Mouse (Mus musculus) regulatory T cell (primary cell): Measurements from ENCODE around the gene Lypd6.

Experiments
- in situ Hi-C: fragments of 300-600 bp; cut with MboI, MseI; formaldehyde crosslinking; loops from one replicate; pipeline ENCODE4 v1.15.1; 2025; ENCODE audit warnings: high pct_unique_total_duplicates

Gene Lypd6

DNA sequence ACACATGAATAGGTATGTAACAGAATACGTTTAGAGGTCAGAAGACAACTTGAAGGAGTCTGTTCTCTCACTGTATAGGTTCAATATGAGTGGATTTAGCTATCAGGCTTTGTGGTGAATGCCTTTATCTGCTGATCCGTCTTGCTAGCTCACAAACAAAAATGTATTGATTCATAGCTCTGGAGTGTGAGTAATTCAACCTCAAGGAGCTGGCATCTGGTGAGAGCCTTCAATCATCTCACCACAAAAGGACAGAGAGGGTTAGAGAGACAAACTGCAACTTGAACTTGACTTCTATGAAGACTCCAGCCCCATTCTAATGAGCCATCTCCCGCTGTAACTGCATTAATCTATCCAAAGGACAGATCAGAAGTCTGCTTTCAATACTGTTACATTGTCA, 40.6 kb downstream of the Lypd6 start:
- in situ Hi-C loops, result no loop called here

DNA sequence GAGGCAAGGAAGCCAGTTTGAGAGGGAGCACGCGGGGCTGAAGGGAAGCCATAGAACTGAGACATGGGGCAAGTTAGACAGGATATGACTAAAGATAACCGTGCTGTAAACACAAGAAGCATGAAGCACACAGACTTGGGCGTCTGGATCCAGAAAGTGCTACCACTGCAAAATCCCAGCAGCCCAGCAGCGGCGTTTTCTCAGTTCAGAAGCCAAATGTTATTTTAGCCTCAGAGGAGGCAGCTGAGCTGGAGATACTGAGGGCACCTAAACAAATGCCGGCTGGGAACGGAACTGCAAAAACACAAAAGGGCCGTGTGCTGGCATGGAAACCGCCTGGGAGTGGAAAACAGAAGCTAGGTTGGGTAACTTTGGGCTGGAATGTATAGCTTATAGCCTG, 43.9 kb downstream of the Lypd6 start:
- in situ Hi-C loops, result no loop called here

DNA sequence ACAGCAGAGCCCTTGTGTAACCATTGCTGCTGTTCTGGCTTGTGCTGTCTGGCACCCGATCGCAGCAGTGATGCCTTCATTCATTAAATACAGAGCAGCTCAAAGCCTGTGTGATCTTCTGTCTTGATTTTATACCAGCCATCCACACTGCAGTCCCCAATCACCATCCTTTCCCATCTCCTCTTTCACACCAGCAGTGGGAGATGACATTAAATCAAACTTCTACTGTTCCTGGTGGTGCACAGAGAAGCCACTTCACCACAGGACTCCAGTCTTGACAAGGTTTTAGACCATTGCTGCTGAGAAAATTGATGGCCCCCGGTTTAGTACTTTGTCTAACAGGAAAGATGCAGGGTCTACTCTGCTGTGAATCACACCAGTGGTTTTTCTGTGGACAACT, 44.9 kb downstream of the Lypd6 start:
- in situ Hi-C loops, result no loop called here

DNA sequence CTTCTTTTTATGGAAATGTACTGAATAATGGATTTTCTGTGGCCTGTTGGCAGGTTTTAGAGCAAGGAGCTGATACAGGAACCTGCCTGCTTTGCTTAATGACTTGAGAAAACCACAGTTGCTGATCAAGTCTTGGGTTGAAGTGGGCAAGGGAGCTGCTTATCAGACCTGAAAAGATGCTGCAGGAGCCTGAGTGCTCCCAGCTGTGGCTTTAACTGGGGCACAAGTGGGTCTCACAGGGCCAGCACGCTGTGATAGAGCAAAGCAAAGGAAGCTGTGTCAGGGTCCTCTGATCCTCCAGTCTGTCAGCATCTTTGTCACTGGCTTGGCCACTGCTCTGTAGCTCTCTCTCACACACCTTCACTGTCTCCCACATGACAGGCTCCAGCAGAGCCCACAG, 45.4 kb downstream of the Lypd6 start:
- in situ Hi-C loops, result no loop called here

DNA sequence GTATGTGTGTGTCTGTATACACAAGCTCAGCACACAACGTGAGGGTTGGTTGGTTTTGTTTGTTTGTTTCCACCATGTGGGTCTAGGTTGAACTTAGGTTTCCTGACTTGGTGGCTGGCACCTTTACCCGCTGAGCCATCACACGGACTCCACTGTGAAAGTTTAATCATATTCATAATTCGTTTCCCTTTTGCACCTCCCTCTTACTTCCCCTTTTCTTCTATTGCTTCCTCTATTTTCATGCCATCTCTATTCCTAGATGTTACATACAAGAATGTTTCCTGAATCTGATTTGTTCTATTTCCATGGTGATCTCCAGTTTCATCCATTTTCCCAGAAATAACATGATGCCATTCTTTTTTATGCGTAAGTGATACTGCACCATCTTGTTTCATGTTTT, 46.2 kb downstream of the Lypd6 start:
- in situ Hi-C loops, result no loop called here

DNA sequence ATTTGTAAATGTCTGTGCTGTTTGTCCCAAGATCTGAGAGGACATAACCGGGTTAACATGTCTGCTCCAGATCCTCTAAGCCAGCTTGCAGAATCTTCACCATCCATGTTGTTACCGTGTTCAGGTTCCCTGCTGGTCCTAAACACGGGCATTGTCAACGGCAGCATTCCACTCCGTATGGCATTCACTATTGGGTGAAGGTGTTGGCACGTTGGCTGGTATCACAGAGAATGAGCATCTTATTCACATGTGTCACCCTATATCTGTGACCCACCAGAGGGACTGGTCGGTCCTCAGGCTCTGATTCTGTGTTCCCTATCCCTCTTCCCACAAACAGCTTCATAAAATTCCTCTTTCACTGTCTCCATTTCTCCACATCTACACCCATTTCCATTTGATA, 52.9 kb downstream of the Lypd6 start:
- in situ Hi-C loops, result no loop called here

DNA sequence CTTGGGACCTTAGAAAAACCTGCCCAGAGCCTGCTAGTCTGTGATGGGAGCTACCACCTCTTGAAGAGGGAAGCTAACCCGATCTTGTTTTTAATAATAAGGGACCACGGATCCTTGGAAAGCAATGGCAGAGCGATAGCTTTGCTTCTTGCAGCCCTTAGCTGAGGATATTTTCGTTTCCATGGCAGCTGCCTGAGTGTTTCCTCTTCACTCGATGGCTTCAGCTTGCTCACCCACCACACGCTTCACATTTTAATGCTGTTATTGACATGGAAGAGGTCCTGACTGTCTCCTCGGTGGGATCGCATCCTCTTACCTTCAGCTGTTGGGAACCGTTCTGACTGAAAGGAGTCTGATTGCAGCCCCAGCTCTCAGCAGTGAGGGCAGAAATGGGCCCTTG, 54.6 kb downstream of the Lypd6 start:
- in situ Hi-C loops, result no loop called here

DNA sequence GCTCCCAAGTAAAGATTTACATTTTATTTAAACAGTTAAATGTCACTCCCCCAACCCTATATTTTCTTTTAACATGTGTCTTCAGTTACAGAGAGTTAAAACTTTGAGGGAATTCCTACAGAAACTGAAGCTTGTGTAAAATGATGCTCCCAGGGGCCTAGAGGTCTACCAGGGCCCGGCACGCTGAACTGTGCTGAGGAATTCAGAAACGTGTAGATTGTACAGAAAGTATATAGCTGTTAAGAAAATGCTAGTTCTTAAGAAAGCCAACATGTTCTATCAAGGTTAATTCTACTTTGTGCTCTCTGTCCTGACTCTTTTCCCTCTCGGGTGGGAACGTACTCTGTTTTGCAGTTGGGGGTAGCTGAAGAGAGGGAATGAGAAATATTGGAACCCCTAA, 57.1 kb downstream of the Lypd6 start:
- in situ Hi-C loops, result no loop called here

DNA sequence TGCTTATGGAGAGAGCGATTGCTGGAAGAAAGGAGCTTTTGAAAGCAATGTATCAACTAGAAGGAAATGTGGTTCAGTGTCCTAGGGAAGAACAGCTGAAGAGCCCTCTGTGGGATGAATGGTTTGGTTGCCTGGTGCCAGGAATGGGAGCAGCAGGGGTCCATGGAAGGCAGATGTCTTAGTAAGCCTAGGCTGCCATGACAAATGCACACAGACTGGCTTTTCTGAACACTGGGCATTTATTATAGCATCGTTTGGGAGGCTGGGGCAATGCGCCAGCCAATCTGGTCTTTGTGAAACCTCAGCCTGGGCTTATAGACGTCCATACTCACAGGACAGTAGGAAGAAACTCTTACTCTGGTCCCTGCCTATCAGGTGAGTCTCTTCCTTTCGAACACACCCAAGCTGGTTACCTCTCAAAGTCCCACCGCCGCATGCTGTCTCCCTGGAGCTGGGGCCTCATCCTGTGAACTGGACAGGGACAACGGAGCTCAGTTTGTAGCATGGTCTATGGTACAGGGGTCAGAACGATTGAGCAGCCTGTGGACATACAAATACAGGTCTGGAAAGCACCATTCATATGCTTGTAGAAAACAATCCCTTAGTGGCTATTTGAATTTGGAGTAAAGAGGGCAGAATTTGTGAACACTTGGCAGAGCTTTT, 61.4 kb downstream of the Lypd6 start:
- in situ Hi-C loops, result no loop called here

DNA sequence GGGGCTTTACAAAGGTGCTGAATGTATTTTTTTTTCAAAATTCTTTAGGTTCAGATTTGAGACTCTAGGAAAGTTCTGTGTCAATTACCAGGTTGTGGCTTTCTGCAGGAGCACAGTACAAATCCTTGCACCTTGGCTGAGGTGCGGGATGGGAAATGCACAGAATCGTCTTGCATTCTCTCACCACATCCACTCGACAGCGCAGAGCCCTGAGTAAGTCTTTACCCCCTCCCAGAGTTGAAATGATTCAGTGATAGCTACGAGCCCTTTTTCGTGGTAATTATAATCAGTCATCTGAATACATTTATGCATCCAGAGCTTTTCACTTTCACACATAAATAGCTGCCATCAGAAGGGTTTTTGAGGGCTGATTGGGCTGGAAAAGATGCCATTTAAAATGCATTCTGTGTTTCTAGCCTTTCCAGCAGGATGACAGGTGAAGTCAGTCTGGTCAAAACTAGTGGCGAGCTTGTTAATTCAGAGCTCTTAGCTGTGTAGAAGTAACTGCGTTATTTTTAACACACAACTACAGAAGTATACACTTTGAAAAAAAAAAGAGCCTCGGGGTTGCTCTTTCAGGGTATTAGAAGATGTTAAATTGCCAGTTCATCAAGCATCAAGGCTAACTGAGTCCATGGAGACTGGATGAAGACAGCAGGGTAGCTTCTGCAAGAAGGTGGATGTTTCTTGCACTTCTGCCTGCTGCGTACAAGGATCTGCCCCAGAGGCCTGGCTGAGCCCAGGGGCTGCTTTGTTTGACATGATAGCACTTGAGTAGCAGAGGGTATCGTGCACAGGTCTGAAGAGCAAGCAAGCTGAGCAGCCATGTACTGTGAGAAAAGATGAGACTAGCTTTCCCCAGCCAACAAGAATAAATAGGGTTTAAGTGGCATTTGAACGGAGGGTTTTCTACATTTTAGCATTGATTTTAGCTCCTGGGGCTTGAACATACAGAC, 62.4 kb downstream of the Lypd6 start:
- in situ Hi-C loops, result no loop called here

DNA sequence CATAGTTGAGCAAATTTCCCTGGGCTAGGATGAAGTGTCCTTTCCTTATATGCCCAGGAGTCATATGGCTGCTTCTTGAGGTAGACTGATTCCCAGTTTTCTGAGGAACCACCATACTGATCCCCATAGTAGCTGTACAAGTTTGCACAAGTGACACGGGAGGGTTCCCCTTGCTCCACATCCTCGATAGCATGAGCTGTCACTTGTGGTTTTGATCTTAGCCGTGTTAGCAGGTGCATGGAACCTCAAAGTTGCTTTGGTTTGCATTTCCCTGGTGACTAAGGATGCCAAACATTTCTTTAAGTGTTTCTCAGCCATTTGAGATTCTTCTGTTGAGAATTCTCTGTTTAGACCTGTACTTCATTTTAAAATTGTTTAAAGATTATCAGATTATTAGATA, 64.4 kb downstream of the Lypd6 start:
- in situ Hi-C loops, result no loop called here

DNA sequence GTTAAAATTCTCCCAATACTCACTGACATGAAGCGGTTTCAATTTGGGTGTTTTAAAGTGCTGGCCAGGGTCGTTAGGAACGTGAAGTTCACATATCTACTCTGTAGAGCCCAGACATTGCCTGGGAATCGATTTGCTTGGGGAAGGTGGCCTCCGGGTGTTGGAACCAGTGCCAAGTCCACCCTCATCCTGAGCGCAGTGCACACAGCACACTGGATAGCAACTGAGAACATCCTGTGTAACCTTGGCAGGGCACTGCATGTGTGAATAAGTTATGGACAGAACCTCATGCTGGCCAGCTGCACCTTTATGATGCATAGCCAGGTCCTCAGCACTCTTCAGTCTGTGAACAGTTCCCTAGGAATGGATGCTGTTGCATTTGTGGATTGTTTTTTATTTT, 77.4 kb downstream of the Lypd6 start:
- in situ Hi-C loops, result loop anchor here (10.0 kb wide), 1 partner anchor 501 kb away; no protein-coding TSS in a partner anchor

DNA sequence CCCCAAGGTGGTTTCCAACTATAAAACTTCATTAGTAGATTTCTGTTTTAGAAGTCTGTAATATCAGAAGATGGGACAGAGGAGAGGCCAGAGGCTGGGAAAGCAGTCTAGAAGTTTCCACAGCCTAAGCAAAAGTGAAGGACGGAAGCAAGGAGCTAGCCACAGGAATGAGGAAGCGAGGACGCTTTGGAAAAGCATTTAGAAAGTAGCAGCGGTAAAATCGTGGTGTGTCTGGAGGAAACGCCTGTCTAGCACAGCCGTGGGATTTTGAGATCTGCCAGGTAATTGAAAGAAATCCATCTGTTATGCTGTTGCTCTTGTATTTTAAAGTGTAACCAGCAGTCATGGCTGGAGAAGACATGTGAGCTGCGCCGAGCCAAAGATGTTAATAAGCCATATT, 81.1 kb downstream of the Lypd6 start:
- in situ Hi-C loops, result loop anchor here (10.0 kb wide), 1 partner anchor 497 kb away; no protein-coding TSS in a partner anchor

DNA sequence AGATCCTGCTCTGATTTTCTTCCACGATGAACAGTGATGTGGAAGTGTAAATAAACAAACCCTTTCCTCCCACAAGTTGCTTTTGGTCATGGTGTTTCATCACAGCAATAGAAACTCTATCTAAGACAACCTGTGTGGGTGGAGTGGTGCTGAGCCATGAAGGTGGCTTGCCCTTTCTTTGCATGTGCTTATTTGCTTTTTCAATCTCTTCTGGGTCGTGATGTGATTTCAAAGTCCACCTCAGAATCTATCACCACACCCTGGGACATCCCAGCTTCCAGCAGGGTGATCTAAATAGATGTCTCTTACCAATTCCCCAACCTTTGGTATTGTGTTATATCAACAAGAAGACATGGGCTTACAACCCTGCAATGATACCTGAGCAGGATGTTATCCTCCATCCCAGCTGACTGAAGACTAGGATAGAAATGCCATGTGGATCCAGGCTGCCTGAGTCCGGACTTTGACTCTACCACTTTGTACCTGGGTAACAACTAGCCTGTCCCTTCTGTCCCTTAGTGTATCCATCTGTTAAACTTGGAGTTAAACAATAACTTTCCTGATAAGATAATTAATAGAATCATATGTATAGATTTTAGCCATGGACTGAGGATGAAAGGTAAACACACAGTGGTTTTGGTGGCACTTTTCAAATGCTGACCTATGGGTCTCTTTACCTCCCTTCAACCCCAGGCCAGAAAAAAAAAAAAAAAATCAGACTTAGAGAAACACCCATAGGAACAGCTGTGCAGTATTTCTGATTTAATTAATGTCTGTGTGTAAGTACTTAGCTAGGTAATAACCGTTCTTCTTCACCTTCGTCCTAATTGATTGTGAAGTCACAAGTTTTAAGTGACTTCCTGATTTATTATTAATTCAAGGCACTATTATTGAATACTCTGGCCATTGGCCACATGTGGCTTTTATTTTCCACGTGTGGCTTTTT, 83.3 kb downstream of the Lypd6 start:
- in situ Hi-C loops, result loop anchor here (10.0 kb wide), 1 partner anchor 495 kb away; no protein-coding TSS in a partner anchor

DNA sequence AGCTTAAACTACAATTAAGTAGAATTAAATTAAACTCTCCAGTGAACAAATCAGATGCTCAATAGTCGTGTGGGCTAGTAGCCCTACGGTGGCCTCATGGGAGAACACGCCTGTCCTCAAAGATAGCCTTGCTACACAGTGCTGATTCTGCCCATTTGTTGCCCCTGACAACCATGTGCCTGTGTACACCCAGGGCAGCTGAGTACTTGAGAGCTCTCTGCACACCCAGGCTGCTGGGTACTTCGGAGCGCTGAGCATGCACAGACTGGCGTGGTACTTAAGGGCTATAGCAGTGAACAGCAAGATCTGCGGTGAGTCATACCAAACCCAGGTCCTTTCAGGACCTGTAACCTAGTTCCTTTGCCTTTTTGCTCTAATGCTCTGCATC, 84.0 kb downstream of the Lypd6 start:
- in situ Hi-C loops, result no loop called here

DNA sequence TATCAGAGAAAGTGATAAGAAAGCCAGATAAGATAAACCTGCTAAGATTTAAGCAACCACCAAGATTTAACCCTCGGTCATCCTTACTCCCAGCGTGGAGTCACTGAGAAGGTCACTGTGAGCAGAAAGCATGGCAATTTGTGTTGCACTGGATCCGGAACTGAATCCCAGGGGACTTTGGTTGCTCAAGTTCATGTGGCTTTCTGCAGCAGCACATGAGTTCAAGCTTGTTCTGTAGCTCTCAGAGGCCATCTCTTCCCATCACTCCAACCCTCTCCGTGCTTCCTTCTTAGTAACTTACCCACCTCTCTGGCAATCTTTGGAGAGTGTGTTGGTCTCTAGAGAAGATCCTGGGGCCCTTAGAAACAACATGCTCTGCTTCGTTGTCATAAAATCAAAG, 84.6 kb downstream of the Lypd6 start:
- in situ Hi-C loops, result no loop called here

DNA sequence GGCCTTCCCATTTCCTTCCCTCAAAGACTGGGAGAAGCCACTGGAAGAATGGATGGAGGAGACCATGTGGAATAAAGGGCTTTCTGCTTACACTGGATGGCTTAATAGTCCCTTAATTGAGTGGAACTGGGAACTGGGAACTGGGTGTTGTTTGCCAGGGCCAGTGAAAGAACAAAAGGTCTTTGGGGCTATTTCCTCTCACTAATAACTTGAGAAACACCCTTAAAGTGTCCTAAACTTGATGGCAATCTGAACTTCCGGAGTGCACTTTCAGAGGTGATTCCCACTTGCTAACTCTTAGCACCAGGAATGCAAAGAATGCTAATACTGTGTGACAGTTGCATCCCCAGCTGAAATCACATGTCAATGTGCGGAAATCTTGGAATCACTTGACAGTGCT, 85.2 kb downstream of the Lypd6 start:
- in situ Hi-C loops, result no loop called here

DNA sequence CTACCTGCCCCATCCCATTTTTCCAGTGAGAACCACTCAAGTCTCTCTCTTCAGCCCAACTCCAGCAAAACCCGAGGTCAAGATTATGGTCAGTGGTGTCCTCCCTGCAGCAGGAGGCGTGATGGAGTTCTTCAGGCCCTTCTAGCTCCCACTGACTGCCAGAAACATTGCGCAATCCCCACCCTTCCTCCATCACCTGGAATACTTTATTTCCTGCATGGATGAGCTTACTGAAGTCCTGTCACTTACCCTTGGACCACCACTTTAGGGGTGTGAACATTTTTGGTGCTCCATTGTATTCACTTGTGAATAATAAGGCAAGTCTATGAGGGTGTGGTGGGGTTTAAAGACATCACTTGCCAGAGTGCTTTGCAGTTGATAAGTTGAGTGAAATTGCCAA, 85.7 kb downstream of the Lypd6 start:
- in situ Hi-C loops, result no loop called here

DNA sequence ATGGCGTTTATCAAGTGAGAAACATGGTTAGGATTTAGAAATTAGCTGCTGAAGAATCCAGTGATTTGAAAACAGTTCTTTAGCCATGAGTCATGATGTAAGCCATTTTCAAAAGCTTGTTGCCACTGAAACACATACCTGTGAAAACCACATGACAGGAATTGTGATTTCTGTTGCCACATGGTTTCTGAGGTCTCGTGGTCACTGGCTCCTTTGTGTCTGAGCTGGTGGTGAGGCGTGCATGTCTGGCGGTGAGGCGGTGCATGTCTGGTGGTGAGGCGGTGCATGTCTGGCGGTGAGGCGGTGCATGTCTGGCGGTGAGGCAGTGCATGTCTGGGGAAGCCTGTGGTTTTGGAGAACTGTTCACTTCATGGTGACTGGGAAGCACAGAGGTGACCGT, 89.8 kb downstream of the Lypd6 start:
- in situ Hi-C loops, result no loop called here

DNA sequence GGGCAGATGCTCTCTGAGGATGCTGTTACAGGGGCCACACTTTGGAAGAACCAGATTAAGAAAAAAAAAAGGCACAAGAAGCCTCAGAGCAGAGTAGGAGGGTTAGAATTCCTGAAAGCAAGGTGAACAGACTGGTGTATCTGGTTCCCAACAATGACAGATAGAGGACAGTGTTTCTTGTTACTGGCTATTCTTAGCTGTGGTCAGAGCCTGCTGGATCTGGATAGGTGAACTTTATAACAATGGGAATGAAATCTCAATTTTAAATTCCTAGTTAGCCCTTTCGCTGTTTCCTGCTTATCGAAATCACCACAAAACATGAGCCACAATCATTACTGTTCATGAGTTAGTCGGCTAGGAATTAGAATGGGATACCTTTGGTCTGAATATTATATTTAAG, 93.8 kb downstream of the Lypd6 start:
- in situ Hi-C loops, result no loop called here

DNA sequence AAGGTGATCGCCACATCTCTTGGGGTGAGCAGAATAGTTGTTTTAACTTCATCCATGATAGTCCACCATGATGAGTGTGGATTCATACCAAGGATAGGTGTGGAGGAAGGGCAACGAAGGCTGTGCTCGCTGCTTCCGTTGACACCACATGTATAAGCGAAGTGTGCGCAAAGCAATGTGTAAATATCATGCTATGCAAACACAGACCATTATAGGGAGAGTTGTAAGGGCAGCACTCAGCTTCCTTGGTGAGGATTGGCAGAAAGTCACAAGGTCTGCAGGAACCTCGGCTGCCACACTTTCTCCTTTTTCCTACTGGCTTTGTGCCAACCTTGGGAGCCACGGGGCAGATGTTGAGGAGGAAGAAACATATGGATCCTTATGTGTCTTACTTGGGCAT, 97.4 kb downstream of the Lypd6 start:
- in situ Hi-C loops, result no loop called here

DNA sequence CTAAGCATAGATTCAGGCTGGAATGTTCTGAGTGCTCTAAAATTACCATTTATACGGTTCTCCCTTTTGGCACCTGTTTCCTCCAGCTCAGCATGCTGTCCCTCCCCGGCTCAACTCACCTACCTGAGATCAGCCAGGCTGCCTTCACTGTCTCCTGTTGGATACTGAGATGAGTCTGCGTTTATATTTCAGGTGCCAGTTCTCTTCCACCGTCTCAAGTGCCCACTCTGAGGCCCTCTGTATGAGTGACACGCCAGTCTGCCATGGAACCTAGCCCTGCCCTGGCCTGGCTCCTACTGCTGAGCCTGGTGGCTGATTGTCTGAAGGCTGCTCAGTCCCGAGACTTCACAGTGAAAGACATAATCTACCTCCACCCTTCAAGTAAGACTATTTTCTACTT, 99.0 kb downstream of the Lypd6 start:
- in situ Hi-C loops, result no loop called here
